Mouse (Mus musculus): Measurements from ENCODE around the gene Cldn2. TPM values are rescaled to one million over a fixed set of nuclear protein-coding genes. Genes with fewer than 3 reads are reported as not detected.

The Cldn2 gene
- polyA plus RNA-seq, 1 experiment from 2014 or later, result 0.20 TPM

DNA sequence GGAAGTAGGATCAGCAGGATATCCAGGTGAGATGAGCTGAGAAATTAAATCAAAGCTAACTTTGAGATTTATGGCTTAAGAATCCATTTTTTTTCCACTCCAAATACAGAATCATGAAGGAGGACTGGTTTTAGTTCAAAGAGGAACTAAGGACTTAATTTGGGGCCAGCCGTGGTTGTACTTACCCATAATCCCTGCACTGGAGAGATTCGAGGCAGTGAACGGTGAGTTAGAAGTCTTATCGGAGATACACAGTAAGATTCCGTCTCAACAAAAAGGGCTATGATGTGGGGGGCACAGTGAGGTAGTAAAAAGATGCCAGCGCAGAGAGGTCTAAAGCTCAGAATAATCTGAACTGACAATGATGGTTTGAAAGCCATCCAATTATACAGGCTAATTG is 4.6 kb upstream of the Cldn2 start:
- Histone ChIP-seq H3K4me2 (ENCODE audit: low read length) (no peak overlapping the region), H3K36me3 (ENCODE audit: control insufficient read depth, insufficient read depth, low read length) (no peaks in the 10 kb centered on the region), H3K27ac (replicated peaks; ENCODE audit: low read depth, low read length) (no peak overlapping the region), H3K27me3 (ENCODE audit: control insufficient read depth, insufficient read depth, low read length) (no peaks in the 10 kb centered on the region; the same call in 1 of the 2 replicates), H3K9ac (replicated peaks; ENCODE audit: low read length) (no peak overlapping the region), H3K4me3 (replicated peaks; ENCODE audit: low read depth, low read length) (no peak overlapping the region), H3K9me3 (ENCODE audit: control insufficient read depth, low read length) (no peaks in the 10 kb centered on the region), H3K4me1 (ENCODE audit: control insufficient read depth, insufficient read depth, low read length) (no peaks in the 10 kb centered on the region)
- ATAC-seq (ENCODE audit: low FRiP score, low TSS enrichment), result no peak
- WGBS, result 58% methylated on average over 6 of the region's 6 CpGs
- DNase-seq, result no peak

GRCm38 (mm10) chrX:139797875-139798274 is 2.8 kb upstream of the Cldn2 start:
- Histone ChIP-seq H3K4me3 (replicated peaks; ENCODE audit: low read depth, low read length) (no peak overlapping the region), H3K4me1 (ENCODE audit: control insufficient read depth, insufficient read depth, low read length) (no peaks in the 10 kb centered on the region), H3K9ac (replicated peaks; ENCODE audit: low read length) (no peak overlapping the region), H3K9me3 (ENCODE audit: control insufficient read depth, low read length) (no peaks in the 10 kb centered on the region), H3K4me2 (ENCODE audit: low read length) (no peak overlapping the region), H3K27me3 (ENCODE audit: control insufficient read depth, insufficient read depth, low read length) (no peaks in the 10 kb centered on the region; the same call in 1 of the 2 replicates), H3K36me3 (ENCODE audit: control insufficient read depth, insufficient read depth, low read length) (no peaks in the 10 kb centered on the region), H3K27ac (replicated peaks; ENCODE audit: low read depth, low read length) (no peak overlapping the region)
- DNase-seq (no peak), ATAC-seq (ENCODE audit: low FRiP score, low TSS enrichment) (no peak)
- 80% methylated on average over 9 of the region's 9 CpGs for WGBS

DNA sequence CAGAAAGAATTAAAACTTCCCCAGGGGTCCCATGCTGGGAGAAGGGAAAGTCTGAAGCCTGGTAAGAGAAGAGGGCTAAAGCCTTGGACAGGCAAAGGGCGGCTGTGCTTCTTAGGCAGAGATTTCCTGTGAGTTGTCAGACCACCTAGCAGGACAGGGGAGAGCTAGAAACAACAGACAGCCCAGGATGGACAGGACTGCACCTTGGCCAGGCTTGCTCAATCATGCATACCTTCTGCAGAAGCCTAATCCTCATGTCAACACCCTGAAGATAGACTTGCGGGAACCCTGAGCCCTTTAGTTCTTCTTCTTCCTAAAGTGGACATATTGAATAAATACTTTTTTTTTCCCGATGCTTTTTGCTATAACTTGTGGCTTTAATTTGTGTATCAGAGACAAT is 675 bp upstream of the Cldn2 start:
- Histone ChIP-seq H3K27me3 (ENCODE audit: control insufficient read depth, insufficient read depth, low read length) (no peaks in the 10 kb centered on the region; the same call in 1 of the 2 replicates), H3K27ac (replicated peaks; ENCODE audit: low read depth, low read length) (no peak overlapping the region), H3K4me1 (ENCODE audit: control insufficient read depth, insufficient read depth, low read length) (no peaks in the 10 kb centered on the region), H3K4me2 (ENCODE audit: low read length) (no peak overlapping the region), H3K36me3 (ENCODE audit: control insufficient read depth, insufficient read depth, low read length) (no peaks in the 10 kb centered on the region), H3K9ac (replicated peaks; ENCODE audit: low read length) (no peak overlapping the region), H3K9me3 (ENCODE audit: control insufficient read depth, low read length) (no peaks in the 10 kb centered on the region), H3K4me3 (replicated peaks; ENCODE audit: low read depth, low read length) (no peak overlapping the region)
- no peak for DNase-seq
- no peak for ATAC-seq (ENCODE audit: low FRiP score, low TSS enrichment)
- 71% methylated on average over 3 of the region's 3 CpGs for WGBS

DNA sequence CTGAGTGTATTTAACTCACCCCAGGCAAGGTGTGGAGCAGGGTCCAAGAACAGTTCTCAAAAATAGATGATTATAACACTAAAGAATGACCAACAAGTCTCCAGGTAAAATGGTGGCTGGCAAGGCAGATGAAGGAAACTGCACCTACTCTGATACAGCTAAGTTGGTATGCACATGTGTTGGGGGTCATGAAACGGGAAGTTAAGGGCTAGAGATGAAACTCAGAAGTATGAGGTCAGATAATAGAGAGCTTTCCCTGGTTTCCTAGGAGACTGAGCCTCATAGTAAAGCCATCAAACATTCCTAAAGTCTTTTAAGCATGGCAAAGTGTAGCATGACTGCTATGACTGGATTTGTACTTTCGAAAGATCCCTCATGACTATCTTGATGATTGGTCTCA is 2.4 kb downstream of the Cldn2 start:
- WGBS, result 50% methylated on average over 2 of the region's 2 CpGs
- no peak overlapping the region for H3K4me2 ChIP-seq (ENCODE audit: low read length)

GRCm38 (mm10) chrX:139805918-139806317 is 5.3 kb downstream of the Cldn2 start:
- Histone ChIP-seq H3K4me1 (ENCODE audit: control insufficient read depth, insufficient read depth, low read length) (no peaks in the 10 kb centered on the region), H3K27ac (replicated peaks; ENCODE audit: low read depth, low read length) (no peak overlapping the region), H3K4me3 (replicated peaks; ENCODE audit: low read depth, low read length) (no peak overlapping the region), H3K27me3 (ENCODE audit: control insufficient read depth, insufficient read depth, low read length) (no peaks in the 10 kb centered on the region; the same call in none of the 2 replicates), H3K9me3 (ENCODE audit: control insufficient read depth, low read length) (no peaks in the 10 kb centered on the region), H3K4me2 (ENCODE audit: low read length) (no peak overlapping the region), H3K9ac (replicated peaks; ENCODE audit: low read length) (no peak overlapping the region), H3K36me3 (ENCODE audit: control insufficient read depth, insufficient read depth, low read length) (no peaks in the 10 kb centered on the region)
- ATAC-seq (ENCODE audit: low FRiP score, low TSS enrichment) (no peak), DNase-seq (no peak)
- WGBS, result 92% methylated on average over 4 of the region's 4 CpGs

More for the DNA sequence above, 2.4 kb downstream of the Cldn2 start:
- no peaks in the 10 kb centered on the region; the same call in none of the 2 replicates for H3K27me3 ChIP-seq (ENCODE audit: control insufficient read depth, insufficient read depth, low read length)
- H3K4me3 ChIP-seq (replicated peaks; ENCODE audit: low read depth, low read length), result no peak overlapping the region
- ATAC-seq (ENCODE audit: low FRiP score, low TSS enrichment) (no peak), DNase-seq (no peak)
- H3K36me3 ChIP-seq (ENCODE audit: control insufficient read depth, insufficient read depth, low read length), result no peaks in the 10 kb centered on the region
- H3K27ac ChIP-seq (replicated peaks; ENCODE audit: low read depth, low read length), result no peak overlapping the region
- H3K4me1 ChIP-seq (ENCODE audit: control insufficient read depth, insufficient read depth, low read length), result no peaks in the 10 kb centered on the region
- H3K9me3 ChIP-seq (ENCODE audit: control insufficient read depth, low read length), result no peaks in the 10 kb centered on the region
- H3K9ac ChIP-seq (replicated peaks; ENCODE audit: low read length), result no peak overlapping the region

GRCm38 (mm10) chrX:139807391-139807790 is 6.8 kb downstream of the Cldn2 start:
- Histone ChIP-seq H3K9ac (replicated peaks; ENCODE audit: low read length) (no peak overlapping the region), H3K4me3 (replicated peaks; ENCODE audit: low read depth, low read length) (no peak overlapping the region), H3K4me1 (ENCODE audit: control insufficient read depth, insufficient read depth, low read length) (no peaks in the 10 kb centered on the region), H3K27me3 (ENCODE audit: control insufficient read depth, insufficient read depth, low read length) (no peaks in the 10 kb centered on the region; the same call in none of the 2 replicates), H3K9me3 (ENCODE audit: control insufficient read depth, low read length) (no peaks in the 10 kb centered on the region), H3K4me2 (ENCODE audit: low read length) (no peak overlapping the region), H3K36me3 (ENCODE audit: control insufficient read depth, insufficient read depth, low read length) (no peaks in the 10 kb centered on the region), H3K27ac (replicated peaks; ENCODE audit: low read depth, low read length) (no peak overlapping the region)
- DNase-seq (no peak), ATAC-seq (ENCODE audit: low FRiP score, low TSS enrichment) (no peak)
- 90% methylated on average over 2 of the region's 2 CpGs for WGBS

DNA sequence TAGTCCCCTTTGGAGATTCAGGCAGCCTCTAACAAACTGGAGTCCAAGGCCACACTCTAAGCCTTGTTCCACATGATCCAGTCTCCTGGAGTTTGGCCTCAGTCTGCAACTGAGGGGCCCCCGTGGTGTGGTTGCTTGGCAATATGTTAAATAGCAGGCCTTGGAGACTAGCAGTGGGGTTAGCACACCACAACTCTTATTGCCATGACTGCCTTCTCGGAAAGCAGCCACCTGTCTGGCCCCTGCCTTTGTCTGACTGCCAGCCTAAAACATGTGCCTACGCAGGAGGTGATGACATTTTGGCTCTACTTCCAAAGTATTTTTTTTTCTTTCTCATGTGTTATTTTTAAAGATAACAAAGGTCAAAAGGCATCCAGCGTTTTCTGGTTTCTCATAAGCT is 7.5 kb downstream of the Cldn2 start:
- Histone ChIP-seq H3K27ac (replicated peaks; ENCODE audit: low read depth, low read length) (no peak overlapping the region), H3K9ac (replicated peaks; ENCODE audit: low read length) (no peak overlapping the region), H3K9me3 (ENCODE audit: control insufficient read depth, low read length) (no peaks in the 10 kb centered on the region), H3K4me3 (replicated peaks; ENCODE audit: low read depth, low read length) (no peak overlapping the region), H3K36me3 (ENCODE audit: control insufficient read depth, insufficient read depth, low read length) (no peaks in the 10 kb centered on the region), H3K27me3 (ENCODE audit: control insufficient read depth, insufficient read depth, low read length) (no peaks in the 10 kb centered on the region; the same call in none of the 2 replicates), H3K4me2 (ENCODE audit: low read length) (no peak overlapping the region), H3K4me1 (ENCODE audit: control insufficient read depth, insufficient read depth, low read length) (no peaks in the 10 kb centered on the region)
- no peak for ATAC-seq (ENCODE audit: low FRiP score, low TSS enrichment)
- DNase-seq, result peak; percentile 11
- 41% methylated on average over 4 of the region's 4 CpGs for WGBS

DNA sequence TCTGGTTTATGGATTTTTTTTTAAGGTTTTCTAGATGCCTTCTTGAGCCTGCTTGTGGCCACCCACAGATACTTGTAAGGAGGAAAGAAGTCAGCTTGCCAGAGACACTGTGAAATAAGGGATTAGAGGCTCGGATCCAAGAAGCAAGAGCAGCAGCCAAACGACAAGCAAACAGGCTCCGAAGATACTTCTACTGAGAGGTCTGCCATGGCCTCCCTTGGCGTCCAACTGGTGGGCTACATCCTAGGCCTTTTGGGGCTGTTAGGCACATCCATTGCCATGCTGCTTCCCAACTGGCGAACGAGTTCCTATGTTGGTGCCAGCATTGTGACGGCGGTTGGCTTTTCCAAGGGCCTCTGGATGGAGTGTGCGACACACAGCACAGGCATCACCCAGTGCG is 7.9 kb downstream of the Cldn2 start:
- no peaks in the 10 kb centered on the region for H3K9me3 ChIP-seq (ENCODE audit: control insufficient read depth, low read length)
- DNase-seq (no peak), ATAC-seq (ENCODE audit: low FRiP score, low TSS enrichment) (no peak)
- no peaks in the 10 kb centered on the region; the same call in none of the 2 replicates for H3K27me3 ChIP-seq (ENCODE audit: control insufficient read depth, insufficient read depth, low read length)
- no peak overlapping the region for H3K27ac ChIP-seq (replicated peaks; ENCODE audit: low read depth, low read length)
- WGBS, result 84% methylated on average over 10 of the region's 10 CpGs
- H3K36me3 ChIP-seq (ENCODE audit: control insufficient read depth, insufficient read depth, low read length), result no peaks in the 10 kb centered on the region
- H3K9ac ChIP-seq (replicated peaks; ENCODE audit: low read length), result no peak overlapping the region
- no peak overlapping the region for H3K4me3 ChIP-seq (replicated peaks; ENCODE audit: low read depth, low read length)
- H3K4me1 ChIP-seq (ENCODE audit: control insufficient read depth, insufficient read depth, low read length), result no peaks in the 10 kb centered on the region
- H3K4me2 ChIP-seq (ENCODE audit: low read length), result no peak overlapping the region

DNA sequence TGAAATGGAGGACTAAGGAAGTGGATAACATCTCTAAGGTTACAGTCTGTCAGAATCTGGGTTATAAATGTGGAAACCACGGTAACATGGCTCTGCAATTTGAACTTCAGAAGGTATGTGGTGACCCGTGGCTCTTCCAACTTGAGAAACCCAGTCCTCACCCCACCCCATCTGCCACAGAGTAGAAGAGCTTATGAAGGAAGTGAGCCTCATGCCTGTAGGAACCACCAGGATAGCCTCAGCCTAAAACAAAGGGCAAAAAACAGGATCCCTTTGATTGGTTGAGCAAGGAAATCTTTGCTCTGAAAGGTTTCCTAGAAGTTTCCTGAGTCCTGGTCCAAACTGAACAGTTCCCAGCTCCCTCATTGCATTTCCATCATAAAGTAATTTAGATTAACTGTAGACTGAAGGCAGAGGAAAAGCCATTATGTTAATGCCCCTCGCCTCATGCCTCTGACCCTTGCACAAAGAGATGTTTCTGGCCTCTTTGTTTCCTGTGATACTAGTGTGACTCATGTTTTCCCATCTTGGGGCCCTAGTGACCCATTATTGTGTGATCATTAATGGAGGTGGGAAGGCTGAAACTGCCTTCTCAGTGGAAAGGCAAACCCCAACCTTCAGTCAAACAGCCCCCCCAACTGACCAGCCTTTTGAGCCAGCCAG is 12.1 kb downstream of the Cldn2 start:
- H3K9ac ChIP-seq (replicated peaks; ENCODE audit: low read length), result no peak overlapping the region
- ATAC-seq (ENCODE audit: low FRiP score, low TSS enrichment) (no peak), DNase-seq (no peak)
- H3K4me2 ChIP-seq (ENCODE audit: low read length), result no peak overlapping the region
- WGBS, result 73% methylated on average over 3 of the region's 3 CpGs
- no peak overlapping the region for H3K4me3 ChIP-seq (replicated peaks; ENCODE audit: low read depth, low read length)
- no peaks in the 10 kb centered on the region for H3K27me3 ChIP-seq (ENCODE audit: control insufficient read depth, insufficient read depth, low read length)
- H3K27ac ChIP-seq (replicated peaks; ENCODE audit: low read depth, low read length), result no peak overlapping the region
- H3K36me3 ChIP-seq (ENCODE audit: control insufficient read depth, insufficient read depth, low read length), result no peaks in the 10 kb centered on the region
- H3K9me3 ChIP-seq (ENCODE audit: control insufficient read depth, low read length), result no peaks in the 10 kb centered on the region
- no peaks in the 10 kb centered on the region for H3K4me1 ChIP-seq (ENCODE audit: control insufficient read depth, insufficient read depth, low read length)

All from midbrain, embryonic 14.5 days (tissue).